Comparison of ENCODE assay signal across 23 mouse cellular contexts in genomic region chr11:51377199-51377598, GRCm38 (mm10).
DNase-seq lines count a peak whose midpoint lies in the region; ATAC-seq and TF ChIP-seq lines count a peak whose summit lies in the region.
"Had no signal": no experiment of that assay in that cellular context is flagged by ENCODE, and none has a peak within 500 bp of the region (broad histone marks: within the 10 kb centered on the region; RNA-seq: fewer than 3 reads in every experiment).

No protein-coding gene starts in this region.

- no peaks in the 10 kb centered on the region for H3K36me3 ChIP-seq in heart, embryonic 12.5 days
- H3K36me3 ChIP-seq in lung, postnatal 0 days (ENCODE audit: insufficient read depth, low read length) = no peaks in the 10 kb centered on the region
- H3K36me3 ChIP-seq in forebrain, embryonic 10.5 days (replicated peaks) = no peaks in the 10 kb centered on the region
- H3K36me3 ChIP-seq: G1E; heart, embryonic 13.5 days; midbrain, embryonic 13.5 days had no signal

- H3K27ac ChIP-seq in heart, embryonic 12.5 days (ENCODE audit: poor library complexity, severe bottlenecking) = no peak overlapping the region
- H3K27ac ChIP-seq in lung, postnatal 0 days (ENCODE audit: low read length) = no peak overlapping the region
- H3K27ac ChIP-seq in cortical plate, adult 2 months (ENCODE audit: insufficient read depth, low read length) = no peak overlapping the region
- H3K27ac ChIP-seq in forebrain, embryonic 10.5 days = no peak overlapping the region
- H3K27ac ChIP-seq: heart, embryonic 13.5 days; hindbrain, embryonic 14.5 days; left cerebral cortex, adult 2 months; midbrain, embryonic 13.5 days had no signal

- ATAC-seq in heart, embryonic 12.5 days (ENCODE audit: insufficient number of reproducible peaks, low FRiP score) = 0 out of 2 replicates have a peak, but pooled peaks have one; percentile 33
- ATAC-seq in lung, postnatal 0 days = no peak
- ATAC-seq: activated CD4-positive, CD25-positive, alpha-beta regulatory T cell, adult 4 months; midbrain, embryonic 13.5 days had no signal

- no peak for TF ChIP-seq POLR2A in cortical plate, adult 2 months (IDR thresholded peaks at IDR 0.05; ENCODE audit: extremely low read depth, insufficient read depth, low read length)

- H3K4me3 ChIP-seq in heart, embryonic 12.5 days = no peak overlapping the region
- H3K4me3 ChIP-seq in lung, postnatal 0 days (ENCODE audit: low read depth, low read length) = no peak overlapping the region
- H3K4me3 ChIP-seq in cortical plate, adult 2 months (ENCODE audit: insufficient read depth, low read length) = no peak overlapping the region
- no peak overlapping the region for H3K4me3 ChIP-seq in forebrain, embryonic 10.5 days
- H3K4me3 ChIP-seq: heart, embryonic 13.5 days; left cerebral cortex, adult 2 months; midbrain, embryonic 13.5 days; myocyte had no signal

- H3K4me1 ChIP-seq in heart, embryonic 12.5 days (replicated peaks) = no peaks in the 10 kb centered on the region
- H3K4me1 ChIP-seq in lung, postnatal 0 days (ENCODE audit: insufficient read depth, low read depth, low read length) = no peaks in the 10 kb centered on the region
- 0 out of 2 replicates have a peak, but pooled peaks cover 2% of the 10 kb centered on the region for H3K4me1 ChIP-seq in cortical plate, adult 2 months (ENCODE audit: control insufficient read depth, insufficient read depth, low read length)
- peaks cover under 1% of the 10 kb centered on the region; the same call in 1 of the 2 replicates for H3K4me1 ChIP-seq in forebrain, embryonic 10.5 days
- H3K4me1 ChIP-seq: heart, embryonic 13.5 days; midbrain, embryonic 13.5 days had no signal

- peaks cover 3% of the 10 kb centered on the region; the same call in 1 of the 2 replicates for H3K27me3 ChIP-seq in heart, embryonic 12.5 days (replicated peaks)
- H3K27me3 ChIP-seq in lung, postnatal 0 days (replicated peaks; ENCODE audit: insufficient read depth, low read length) = no peaks in the 10 kb centered on the region
- no peaks in the 10 kb centered on the region for H3K27me3 ChIP-seq in forebrain, embryonic 10.5 days (ENCODE audit: poor library complexity, severe bottlenecking)
- H3K27me3 ChIP-seq: midbrain, embryonic 13.5 days had no signal

- H3K9ac ChIP-seq in heart, embryonic 12.5 days = no peak overlapping the region
- no peak overlapping the region for H3K9ac ChIP-seq in lung, postnatal 0 days (replicated peaks; ENCODE audit: low read depth)
- H3K9ac ChIP-seq: heart, embryonic 13.5 days; hindbrain, embryonic 14.5 days; midbrain, embryonic 13.5 days had no signal

- no peaks in the 10 kb centered on the region for H3K9me3 ChIP-seq in heart, embryonic 12.5 days (replicated peaks)
- no peaks in the 10 kb centered on the region for H3K9me3 ChIP-seq in lung, postnatal 0 days (ENCODE audit: low read length)
- no peaks in the 10 kb centered on the region for H3K9me3 ChIP-seq in forebrain, embryonic 10.5 days
- H3K9me3 ChIP-seq: G1E; heart, embryonic 13.5 days; midbrain, embryonic 13.5 days had no signal

- H3K4me2 ChIP-seq in heart, embryonic 12.5 days = no peak overlapping the region
- H3K4me2 ChIP-seq in lung, postnatal 0 days (replicated peaks; ENCODE audit: low read depth, low read length) = no peak overlapping the region
- H3K4me2 ChIP-seq: heart, embryonic 13.5 days; hindbrain, embryonic 14.5 days; midbrain, embryonic 13.5 days had no signal

- peak; percentile 55 for TF ChIP-seq CTCF in lung, postnatal 0 days (IDR thresholded peaks at IDR 0.05)
- TF ChIP-seq CTCF in cortical plate, adult 2 months (IDR thresholded peaks at IDR 0.05; ENCODE audit: extremely low read depth, insufficient read depth, low read length) = 0 out of 2 replicates have a peak, but pooled peaks have one; percentile 11

- no peak for DNase-seq in heart, adult 8-10 months (ENCODE audit: low spot score)
- DNase-seq in lung, postnatal 0 days (ENCODE audit: low spot score) = no peak
- DNase-seq in lung, postnatal 14 days = no peak
- DNase-seq in retina, postnatal 7 days (ENCODE audit: low read depth, low spot score) = peak; percentile 28
- DNase-seq in thymus, postnatal 4 days = no peak
- DNase-seq in forebrain, embryonic 10.5 days (ENCODE audit: extremely low spot score, low spot score) = no peak
- DNase-seq: adrenal gland, postnatal 25 days; cerebellum, adult 11-12 months; cerebellum, postnatal 25 days; gastrocnemius, postnatal 36 days; kidney, postnatal 10 days; left cerebral cortex, postnatal 4 days; right cerebral cortex, postnatal 4 days; thymus, postnatal 25 days had no signal

- TF ChIP-seq EP300 in lung, postnatal 0 days (IDR thresholded peaks at IDR 0.05) = no peak

- 65% methylated on average over 5 of the region's 5 CpGs for WGBS in heart, embryonic 12.5 days
- WGBS in lung, postnatal 0 days = 60% methylated on average over 5 of the region's 5 CpGs
- WGBS in forebrain, embryonic 10.5 days = 60% methylated on average over 5 of the region's 5 CpGs
